Mouse (Mus musculus): ENCODE measurements around the gene Slc25a14. TPM values are rescaled to one million over a fixed set of nuclear protein-coding genes. Genes with fewer than 3 reads are reported as not detected.

Gene Slc25a14
- polyA plus RNA-seq, 1 experiment: 5.0 TPM

DNA sequence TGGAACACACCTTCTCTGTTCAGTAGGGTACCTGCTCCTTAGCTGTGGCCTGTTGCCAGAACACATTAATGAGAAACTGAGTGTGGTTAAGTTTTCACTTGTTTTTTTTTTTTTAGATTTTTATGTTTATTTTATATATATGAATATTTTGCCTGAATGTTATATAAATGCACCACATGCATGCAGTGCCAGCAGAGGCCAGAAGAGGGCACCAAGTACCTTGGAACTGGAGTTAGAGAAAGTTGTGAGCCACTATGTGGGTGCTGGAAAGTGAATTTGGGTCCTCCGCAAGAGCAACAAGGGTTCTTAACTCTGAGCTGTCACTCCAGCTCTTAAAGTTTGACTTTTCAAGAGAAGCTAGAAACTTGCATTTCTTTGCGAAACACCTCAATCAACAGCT lies 20.9 kb downstream of the Slc25a14 start:
- Histone ChIP-seq H3K4me1 (ENCODE audit: control insufficient read depth, insufficient read depth, low read length) (no peaks in the 10 kb centered on the region), H3K4me3 (ENCODE audit: insufficient read depth, low read length) (no peak overlapping the region), H3K27ac (ENCODE audit: insufficient read depth, low read depth, low read length) (no peak overlapping the region)
- TF ChIP-seq CTCF (IDR thresholded peaks at IDR 0.05; ENCODE audit: low read depth, low read length) (no peak), POLR2A (IDR thresholded peaks at IDR 0.05; ENCODE audit: borderline replicate concordance, low read depth, low read length) (no peak)

- no peak for TF ChIP-seq POLR2A (IDR thresholded peaks at IDR 0.05; ENCODE audit: borderline replicate concordance, low read depth, low read length)
- TF ChIP-seq CTCF (IDR thresholded peaks at IDR 0.05; ENCODE audit: low read depth, low read length): no peak
These were observed 43.6 kb downstream of the Slc25a14 start for GRCm38 (mm10) chrX:48666807-48667206.

GRCm38 (mm10) chrX:48669588-48669987 lies 46.4 kb downstream of the Slc25a14 start:
- Histone ChIP-seq H3K27ac (ENCODE audit: insufficient read depth, low read depth, low read length) (no peak overlapping the region), H3K4me1 (ENCODE audit: control insufficient read depth, insufficient read depth, low read length) (peaks cover 8% of the 10 kb centered on the region), H3K4me3 (ENCODE audit: insufficient read depth, low read length) (no peak overlapping the region)
- no peak for TF ChIP-seq CTCF (IDR thresholded peaks at IDR 0.05; ENCODE audit: low read depth, low read length)
- TF ChIP-seq POLR2A (IDR thresholded peaks at IDR 0.05; ENCODE audit: borderline replicate concordance, low read depth, low read length): no peak

More at GRCm38 (mm10) chrX:48666807-48667206, 43.6 kb downstream of the Slc25a14 start:
- Histone ChIP-seq H3K4me1 (ENCODE audit: control insufficient read depth, insufficient read depth, low read length) (peaks cover 1% of the 10 kb centered on the region; the same call in 1 of the 2 replicates), H3K27ac (ENCODE audit: insufficient read depth, low read depth, low read length) (no peak overlapping the region), H3K4me3 (ENCODE audit: insufficient read depth, low read length) (no peak overlapping the region)

DNA sequence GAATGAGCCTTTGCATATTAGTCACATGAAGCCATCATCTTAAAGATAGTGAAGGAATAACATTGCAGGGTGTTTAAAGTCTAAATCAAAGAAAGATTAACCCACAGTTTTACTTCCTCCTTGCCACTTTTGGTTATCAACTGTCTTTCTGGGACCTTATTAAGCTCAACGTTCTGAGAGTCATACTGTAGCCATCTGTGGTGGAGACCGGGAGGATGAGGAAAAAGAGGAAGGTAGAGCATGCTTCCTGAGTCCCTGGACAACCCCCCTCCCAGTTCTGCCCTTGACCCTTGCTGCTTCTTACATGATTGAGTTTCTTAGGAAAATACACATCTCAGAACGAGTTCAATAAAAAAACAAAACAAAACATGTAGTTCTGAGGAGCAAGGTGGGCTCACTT lies 48.5 kb downstream of the Slc25a14 start:
- Histone ChIP-seq H3K4me3 (ENCODE audit: insufficient read depth, low read length) (no peak overlapping the region), H3K27ac (ENCODE audit: insufficient read depth, low read depth, low read length) (no peak overlapping the region), H3K4me1 (ENCODE audit: control insufficient read depth, insufficient read depth, low read length) (peaks cover 8% of the 10 kb centered on the region)
- no peak for TF ChIP-seq CTCF (IDR thresholded peaks at IDR 0.05; ENCODE audit: low read depth, low read length)
- no peak for TF ChIP-seq POLR2A (IDR thresholded peaks at IDR 0.05; ENCODE audit: borderline replicate concordance, low read depth, low read length)

GRCm38 (mm10) chrX:48674171-48674570 lies 51.0 kb downstream of the Slc25a14 start, which contains the start of gene Gpr119:
TSS of gene Gpr119 (minus strand) at chrX:48674478.
- H3K4me3 ChIP-seq (ENCODE audit: insufficient read depth, low read length): no peak within 1 kb of the TSS
- peaks cover 8% of the 10 kb centered on the region for H3K4me1 ChIP-seq (ENCODE audit: control insufficient read depth, insufficient read depth, low read length)
- no peak for TF ChIP-seq CTCF (IDR thresholded peaks at IDR 0.05; ENCODE audit: low read depth, low read length)
- TF ChIP-seq POLR2A (IDR thresholded peaks at IDR 0.05; ENCODE audit: borderline replicate concordance, low read depth, low read length): no peak
- H3K27ac ChIP-seq (ENCODE audit: insufficient read depth, low read depth, low read length): no peak within 1 kb of the TSS

- TF ChIP-seq CTCF (IDR thresholded peaks at IDR 0.05; ENCODE audit: low read depth, low read length): no peak
- TF ChIP-seq POLR2A (IDR thresholded peaks at IDR 0.05; ENCODE audit: borderline replicate concordance, low read depth, low read length): no peak
- peaks cover 8% of the 10 kb centered on the region for H3K4me1 ChIP-seq (ENCODE audit: control insufficient read depth, insufficient read depth, low read length)
- H3K4me3 ChIP-seq (ENCODE audit: insufficient read depth, low read length): no peak overlapping the region
- no peak overlapping the region for H3K27ac ChIP-seq (ENCODE audit: insufficient read depth, low read depth, low read length)
These were observed 60.2 kb downstream of the Slc25a14 start for GRCm38 (mm10) chrX:48683451-48683850.

DNA sequence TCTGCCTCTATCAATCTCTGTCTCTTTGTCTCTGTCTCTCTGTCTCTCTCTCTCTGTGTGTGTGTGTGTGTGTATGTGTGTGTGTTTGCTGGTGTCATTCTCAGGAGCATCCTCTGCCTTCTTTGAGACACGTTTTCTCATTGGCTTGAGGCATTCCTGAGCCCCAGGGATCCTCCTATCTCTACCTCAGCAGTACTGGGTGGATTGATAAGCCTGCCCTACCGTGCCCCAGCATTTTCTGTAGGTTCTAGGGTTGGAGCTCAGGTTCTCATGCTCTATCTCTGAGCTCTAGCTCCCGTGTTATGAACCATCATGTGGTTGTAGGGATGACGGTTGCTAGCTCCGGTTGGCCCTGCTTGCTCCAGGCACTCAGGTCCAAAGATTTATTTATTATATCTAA lies 60.6 kb downstream of the Slc25a14 start:
- Histone ChIP-seq H3K27ac (ENCODE audit: insufficient read depth, low read depth, low read length) (no peak overlapping the region), H3K4me3 (ENCODE audit: insufficient read depth, low read length) (no peak overlapping the region), H3K4me1 (ENCODE audit: control insufficient read depth, insufficient read depth, low read length) (peaks cover 8% of the 10 kb centered on the region)
- TF ChIP-seq CTCF (IDR thresholded peaks at IDR 0.05; ENCODE audit: low read depth, low read length) (no peak), POLR2A (IDR thresholded peaks at IDR 0.05; ENCODE audit: borderline replicate concordance, low read depth, low read length) (no peak)

DNA sequence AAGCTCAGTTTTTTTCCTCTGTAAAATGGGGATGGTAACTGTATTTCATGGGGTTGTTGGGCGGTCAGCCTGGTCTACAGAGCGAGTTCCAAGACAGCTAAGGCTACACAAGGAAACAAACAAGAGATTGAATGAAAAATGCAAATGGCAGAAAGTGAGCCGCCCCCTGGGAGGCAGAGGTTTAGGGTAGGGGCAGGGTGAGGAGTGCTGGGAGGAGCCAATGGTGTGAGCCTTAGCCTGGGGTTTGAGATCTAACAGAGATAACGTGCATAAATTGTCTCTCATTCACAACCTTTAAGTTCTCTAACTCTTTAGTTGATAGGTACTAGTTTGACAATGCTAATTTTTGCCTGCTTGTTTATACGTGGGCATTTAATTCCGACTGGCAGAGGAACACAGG lies 71.2 kb downstream of the Slc25a14 start:
- no peak overlapping the region for H3K27ac ChIP-seq (ENCODE audit: insufficient read depth, low read depth, low read length)
- 0 out of 2 replicates have a peak, but pooled peaks cover 4% of the 10 kb centered on the region for H3K4me1 ChIP-seq (ENCODE audit: control insufficient read depth, insufficient read depth, low read length)
- TF ChIP-seq POLR2A (IDR thresholded peaks at IDR 0.05; ENCODE audit: borderline replicate concordance, low read depth, low read length) (no peak), CTCF (IDR thresholded peaks at IDR 0.05; ENCODE audit: low read depth, low read length) (no peak)
- peak overlapping the region; percentile 78 for H3K4me3 ChIP-seq (ENCODE audit: insufficient read depth, low read length)

DNA sequence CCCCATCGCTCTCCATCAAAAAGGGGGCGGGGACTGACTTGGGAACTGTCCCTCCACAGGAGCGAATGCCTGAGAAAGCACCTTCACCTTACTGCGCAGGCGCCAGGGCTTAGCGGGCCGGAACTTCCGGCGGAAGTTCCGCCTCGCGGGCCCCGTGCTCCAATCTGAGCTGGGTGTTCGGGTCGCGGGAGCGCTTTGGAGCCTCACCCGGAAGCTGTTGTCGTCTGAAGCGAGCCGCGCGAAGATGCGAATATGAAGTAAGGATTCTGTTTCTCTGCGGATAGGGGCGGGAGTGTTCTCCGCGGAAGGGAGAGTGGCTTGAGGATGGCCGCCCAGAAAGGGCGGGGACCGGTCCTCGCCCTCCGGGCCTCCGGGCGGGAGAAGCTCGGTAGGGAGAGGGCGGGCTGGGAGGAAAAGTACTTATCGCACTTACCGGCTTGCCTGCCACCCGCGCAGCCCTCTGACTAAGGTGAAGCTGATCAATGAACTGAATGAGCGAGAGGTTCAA lies 71.7 kb downstream of the Slc25a14 start, which contains the start of gene Rbmx2:
TSS of gene Rbmx2 (plus strand) at position 141 of the 508 bp plus-strand sequence.
- H3K4me1 ChIP-seq (ENCODE audit: control insufficient read depth, insufficient read depth, low read length): 0 out of 2 replicates have a peak, but pooled peaks cover 4% of the 10 kb centered on the region
- H3K27ac ChIP-seq (ENCODE audit: insufficient read depth, low read depth, low read length): peak within 1 kb of the TSS; percentile 40; the same call in 1 of the 2 replicates
- H3K4me3 ChIP-seq (ENCODE audit: insufficient read depth, low read length): peak within 1 kb of the TSS; percentile 78
- TF ChIP-seq POLR2A (IDR thresholded peaks at IDR 0.05; ENCODE audit: borderline replicate concordance, low read depth, low read length) (no peak), CTCF (IDR thresholded peaks at IDR 0.05; ENCODE audit: low read depth, low read length) (no peak)

GRCm38 (mm10) chrX:48709701-48710100 lies 86.5 kb downstream of the Slc25a14 start:
- TF ChIP-seq CTCF (IDR thresholded peaks at IDR 0.05; ENCODE audit: low read depth, low read length) (no peak), POLR2A (IDR thresholded peaks at IDR 0.05; ENCODE audit: borderline replicate concordance, low read depth, low read length) (no peak)
- no peaks in the 10 kb centered on the region for H3K4me1 ChIP-seq (ENCODE audit: control insufficient read depth, insufficient read depth, low read length)
- no peak overlapping the region for H3K4me3 ChIP-seq (ENCODE audit: insufficient read depth, low read length)
- no peak overlapping the region for H3K27ac ChIP-seq (ENCODE audit: insufficient read depth, low read depth, low read length)

Other genes starting within 250 kb of the Slc25a14 start
- gene Elf4, start 160.3 kb upstream of the Slc25a14 start, polyA plus RNA-seq (2012; ENCODE audit: insufficient read depth, insufficient read length, missing spikeins): 46.8 and 49.2 TPM in 2 replicates
- 18.5 and 23.3 TPM in 2 replicates for gene Aifm1, start 109.8 kb upstream of the Slc25a14 start, polyA plus RNA-seq (2012; ENCODE audit: insufficient read depth, insufficient read length, missing spikeins)
- gene Rab33a, start 104.1 kb upstream of the Slc25a14 start, polyA plus RNA-seq (2012; ENCODE audit: insufficient read depth, insufficient read length, missing spikeins): not detected in 2 replicates
- gene Zfp280c, start 28.9 kb upstream of the Slc25a14 start, polyA plus RNA-seq (2012; ENCODE audit: insufficient read depth, insufficient read length, missing spikeins): 8.1 and 11.4 TPM in 2 replicates
- gene Gpr119, start 51.1 kb downstream of the Slc25a14 start, polyA plus RNA-seq (2012; ENCODE audit: insufficient read depth, insufficient read length, missing spikeins): not detected in 2 replicates
- gene Rbmx2, start 71.6 kb downstream of the Slc25a14 start, polyA plus RNA-seq (2012; ENCODE audit: insufficient read depth, insufficient read length, missing spikeins): 7.9 and 9.6 TPM in 2 replicates